Mouse (Mus musculus): Measurements from ENCODE around the gene Ubtf.
A peak's percentile ranks its signal among the peaks of the same experiment; 100 is the strongest.

The Ubtf gene

GRCm38 (mm10) chr11:102318576-102319409 lies 749 bp downstream of the Ubtf start:
- no peak for DNase-seq (ENCODE audit: low read depth in 1 of 2, low spot score in 2 of 2)

GRCm38 (mm10) chr11:102317901-102318575 lies 1.5 kb downstream of the Ubtf start:
- DNase-seq (ENCODE audit: low read depth in 1 of 2, low spot score in 2 of 2): no peak

GRCm38 (mm10) chr11:102317298-102317900 lies 2.1 kb downstream of the Ubtf start:
- DNase-seq (ENCODE audit: low read depth in 1 of 2, low spot score in 2 of 2): peak in 1 of 2 experiments; percentile 46

- DNase-seq (ENCODE audit: low read depth in 1 of 2, low spot score in 2 of 2): peak in 1 of 2 experiments; percentile 69
These were observed 2.8 kb downstream of the Ubtf start for GRCm38 (mm10) chr11:102316572-102317297.

- DNase-seq (ENCODE audit: low read depth in 1 of 2, low spot score in 2 of 2): no peak
These were observed 3.6 kb downstream of the Ubtf start for GRCm38 (mm10) chr11:102315690-102316571.

GRCm38 (mm10) chr11:102314321-102314720 lies 5.2 kb downstream of the Ubtf start:
- DNase-seq (ENCODE audit: low read depth in 1 of 2, low spot score in 2 of 2): no peak

- no peak for DNase-seq (ENCODE audit: low read depth in 1 of 2, low spot score in 2 of 2)
These were observed 7.0 kb downstream of the Ubtf start for GRCm38 (mm10) chr11:102312586-102312985.

- no peak for DNase-seq (ENCODE audit: low read depth in 1 of 2, low spot score in 2 of 2)
These were observed 7.6 kb downstream of the Ubtf start for GRCm38 (mm10) chr11:102311966-102312365.

GRCm38 (mm10) chr11:102310768-102311695 lies 8.5 kb downstream of the Ubtf start:
- DNase-seq (ENCODE audit: low read depth in 1 of 2, low spot score in 2 of 2): no peak

- no peak for DNase-seq (ENCODE audit: low read depth in 1 of 2, low spot score in 2 of 2)
These were observed 9.5 kb downstream of the Ubtf start for GRCm38 (mm10) chr11:102309821-102310617.

GRCm38 (mm10) chr11:102308979-102309378 lies 10.6 kb downstream of the Ubtf start:
- DNase-seq (ENCODE audit: low read depth in 1 of 2, low spot score in 2 of 2): peak; percentile 97 to 98

- DNase-seq (ENCODE audit: low read depth in 1 of 2, low spot score in 2 of 2): no peak
These were observed 11.4 kb downstream of the Ubtf start for GRCm38 (mm10) chr11:102308104-102308503.

GRCm38 (mm10) chr11:102305359-102305758 lies 14.2 kb downstream of the Ubtf start:
- no peak for DNase-seq (ENCODE audit: low read depth in 1 of 2, low spot score in 2 of 2)

GRCm38 (mm10) chr11:102304141-102304540 lies 15.4 kb downstream of the Ubtf start:
- DNase-seq (ENCODE audit: low read depth in 1 of 2, low spot score in 2 of 2): no peak

GRCm38 (mm10) chr11:102299839-102300238 lies 19.7 kb downstream of the Ubtf start:
- peak in 1 of 2 experiments; percentile 54 for DNase-seq (ENCODE audit: low read depth in 1 of 2, low spot score in 2 of 2)

- DNase-seq (ENCODE audit: low read depth in 1 of 2, low spot score in 2 of 2): no peak
These were observed 21.7 kb downstream of the Ubtf start for GRCm38 (mm10) chr11:102297577-102298556.
